Mouse (Mus musculus): Measurements from ENCODE around the gene Acot8. TPM values are rescaled to one million over a fixed set of nuclear protein-coding genes. Genes with fewer than 3 reads are reported as not detected.
A peak's percentile ranks its signal among the peaks of the same experiment; 100 is the strongest.

Gene Acot8
- total and polyA plus RNA-seq, 2 experiments from 2014 or later: 17.5 to 24.2 TPM

GRCm38 (mm10) chr2:164827146-164827850 is 22.6 kb upstream of the Acot8 start:
- no peak for TF ChIP-seq CTCF (IDR thresholded peaks at IDR 0.05)
- Histone ChIP-seq H3K36me3 (ENCODE audit: insufficient read depth, low read length) (peaks cover 21% of the 10 kb centered on the region), H3K9me3 (ENCODE audit: low read length) (no peaks in the 10 kb centered on the region), H3K4me3 (ENCODE audit: low read depth, low read length) (no peak overlapping the region), H3K4me1 (ENCODE audit: insufficient read depth, low read length) (peaks cover 5% of the 10 kb centered on the region; the same call in 1 of the 2 replicates), H3K27me3 (ENCODE audit: insufficient read depth, low read length) (no peaks in the 10 kb centered on the region), H3K27ac (ENCODE audit: low read depth, low read length) (no peak overlapping the region), H3K4me2 (ENCODE audit: low read depth, low read length, poor library complexity, severe bottlenecking) (no peak overlapping the region), H3K9ac (replicated peaks; ENCODE audit: low read length, poor library complexity, severe bottlenecking) (no peak overlapping the region)
- ATAC-seq (ENCODE audit: low FRiP score) (no peak), DNase-seq (ENCODE audit: low spot score) (no peak)
- WGBS: 92% methylated on average over 16 of the region's 16 CpGs

- peaks cover 5% of the 10 kb centered on the region; the same call in 1 of the 2 replicates for H3K4me1 ChIP-seq (ENCODE audit: insufficient read depth, low read length)
- TF ChIP-seq CTCF (IDR thresholded peaks at IDR 0.05): no peak
- H3K27ac ChIP-seq (ENCODE audit: low read depth, low read length): no peak overlapping the region
- H3K36me3 ChIP-seq (ENCODE audit: insufficient read depth, low read length): peaks cover 30% of the 10 kb centered on the region
- no peak overlapping the region for H3K9ac ChIP-seq (replicated peaks; ENCODE audit: low read length, poor library complexity, severe bottlenecking)
- no peaks in the 10 kb centered on the region for H3K9me3 ChIP-seq (ENCODE audit: low read length)
- no peak overlapping the region for H3K4me3 ChIP-seq (ENCODE audit: low read depth, low read length)
- DNase-seq (ENCODE audit: low spot score): no peak
- H3K27me3 ChIP-seq (ENCODE audit: insufficient read depth, low read length): no peaks in the 10 kb centered on the region
- no peak overlapping the region for H3K4me2 ChIP-seq (ENCODE audit: low read depth, low read length, poor library complexity, severe bottlenecking)
- no peak for ATAC-seq (ENCODE audit: low FRiP score)
- 98% methylated on average over 17 of the region's 17 CpGs for WGBS
These were observed 20.8 kb upstream of the Acot8 start for GRCm38 (mm10) chr2:164825521-164825920.

GRCm38 (mm10) chr2:164823969-164824368 is 19.3 kb upstream of the Acot8 start:
- peak overlapping the region; percentile 58 for H3K4me2 ChIP-seq (ENCODE audit: low read depth, low read length, poor library complexity, severe bottlenecking)
- no peak for ATAC-seq (ENCODE audit: low FRiP score)
- 86% methylated on average over 4 of the region's 4 CpGs for WGBS

GRCm38 (mm10) chr2:164823181-164823585 is 18.5 kb upstream of the Acot8 start:
- no peaks in the 10 kb centered on the region for H3K9me3 ChIP-seq (ENCODE audit: low read length)
- DNase-seq (ENCODE audit: low spot score): peak; percentile 67

More at GRCm38 (mm10) chr2:164823969-164824368, 19.3 kb upstream of the Acot8 start:
- no peak overlapping the region for H3K27ac ChIP-seq (ENCODE audit: low read depth, low read length)
- H3K36me3 ChIP-seq (ENCODE audit: insufficient read depth, low read length): peaks cover 36% of the 10 kb centered on the region
- no peak for DNase-seq (ENCODE audit: low spot score)
- TF ChIP-seq CTCF (IDR thresholded peaks at IDR 0.05): no peak
- H3K9me3 ChIP-seq (ENCODE audit: low read length): no peaks in the 10 kb centered on the region
- no peak overlapping the region for H3K4me3 ChIP-seq (ENCODE audit: low read depth, low read length)
- no peak overlapping the region for H3K9ac ChIP-seq (replicated peaks; ENCODE audit: low read length, poor library complexity, severe bottlenecking)
- H3K4me1 ChIP-seq (ENCODE audit: insufficient read depth, low read length): peaks cover 5% of the 10 kb centered on the region; the same call in 1 of the 2 replicates
- no peaks in the 10 kb centered on the region for H3K27me3 ChIP-seq (ENCODE audit: insufficient read depth, low read length)

GRCm38 (mm10) chr2:164822636-164823165 is 18.0 kb upstream of the Acot8 start, which contains the start of gene Zswim1:
Gene Zswim1, plus strand, starts transcription at chr2:164822686.
- Histone ChIP-seq H3K4me3 (ENCODE audit: low read depth, low read length) (peak within 1 kb of the TSS; percentile 63), H3K4me2 (ENCODE audit: low read depth, low read length, poor library complexity, severe bottlenecking) (peak within 1 kb of the TSS; percentile 58), H3K27ac (ENCODE audit: low read depth, low read length) (peak within 1 kb of the TSS; percentile 93), H3K9me3 (ENCODE audit: low read length) (no peaks in the 10 kb centered on the region), H3K4me1 (ENCODE audit: insufficient read depth, low read length) (peaks cover 5% of the 10 kb centered on the region; the same call in 1 of the 2 replicates), H3K27me3 (ENCODE audit: insufficient read depth, low read length) (no peaks in the 10 kb centered on the region), H3K9ac (replicated peaks; ENCODE audit: low read length, poor library complexity, severe bottlenecking) (peak within 1 kb of the TSS; percentile 74), H3K36me3 (ENCODE audit: insufficient read depth, low read length) (peaks cover 36% of the 10 kb centered on the region)
- WGBS: 1% methylated on average over 32 of the region's 32 CpGs
- ATAC-seq (ENCODE audit: low FRiP score) (peak; percentile 98), DNase-seq (ENCODE audit: low spot score) (peak; percentile 99)
- no peak for TF ChIP-seq CTCF (IDR thresholded peaks at IDR 0.05)

More at GRCm38 (mm10) chr2:164823181-164823585, 18.5 kb upstream of the Acot8 start:
- Histone ChIP-seq H3K27ac (ENCODE audit: low read depth, low read length) (peak overlapping the region; percentile 93), H3K36me3 (ENCODE audit: insufficient read depth, low read length) (peaks cover 36% of the 10 kb centered on the region), H3K4me2 (ENCODE audit: low read depth, low read length, poor library complexity, severe bottlenecking) (peak overlapping the region; percentile 58), H3K9ac (replicated peaks; ENCODE audit: low read length, poor library complexity, severe bottlenecking) (peak overlapping the region; percentile 74), H3K27me3 (ENCODE audit: insufficient read depth, low read length) (no peaks in the 10 kb centered on the region), H3K4me3 (ENCODE audit: low read depth, low read length) (peak overlapping the region; percentile 63), H3K4me1 (ENCODE audit: insufficient read depth, low read length) (peaks cover 5% of the 10 kb centered on the region; the same call in 1 of the 2 replicates)
- ATAC-seq (ENCODE audit: low FRiP score): peak; percentile 52
- peak; percentile 45 for TF ChIP-seq CTCF (IDR thresholded peaks at IDR 0.05)
- 2% methylated on average over 10 of the region's 10 CpGs for WGBS

- DNase-seq (ENCODE audit: low spot score) (no peak), ATAC-seq (ENCODE audit: low FRiP score) (no peak)
- Histone ChIP-seq H3K4me2 (ENCODE audit: low read depth, low read length, poor library complexity, severe bottlenecking) (no peak overlapping the region), H3K9ac (replicated peaks; ENCODE audit: low read length, poor library complexity, severe bottlenecking) (no peak overlapping the region), H3K27me3 (ENCODE audit: insufficient read depth, low read length) (no peaks in the 10 kb centered on the region), H3K27ac (ENCODE audit: low read depth, low read length) (no peak overlapping the region), H3K9me3 (ENCODE audit: low read length) (no peaks in the 10 kb centered on the region), H3K4me1 (ENCODE audit: insufficient read depth, low read length) (peaks cover 5% of the 10 kb centered on the region; the same call in 1 of the 2 replicates), H3K36me3 (ENCODE audit: insufficient read depth, low read length) (peaks cover 29% of the 10 kb centered on the region), H3K4me3 (ENCODE audit: low read depth, low read length) (no peak overlapping the region)
- 85% methylated on average over 6 of the region's 6 CpGs for WGBS
- no peak for TF ChIP-seq CTCF (IDR thresholded peaks at IDR 0.05)
These were observed 16.4 kb upstream of the Acot8 start for GRCm38 (mm10) chr2:164821060-164821459.
